Mouse (Mus musculus) hematopoietic multipotent progenitor cell, adult 10-12 weeks (in vitro differentiated cells): ENCODE measurements around the gene Gtf3c4. TPM values are rescaled to one million over a fixed set of nuclear protein-coding genes. Genes with fewer than 3 reads are reported as not detected.

ENCODE experiments used
- polyA plus RNA-seq: library from polyadenylated mRNA; stranded (reverse); fragments of >175 nt; gene quantifications from 2 replicates; pipeline ENCODE4 v1.2.3, GENCODE M21; 2012; ENCODE audit warnings: low replicate concordance

Gene Gtf3c4
- 10.3 and 13.4 TPM in 2 replicates for polyA plus RNA-seq

DNA sequence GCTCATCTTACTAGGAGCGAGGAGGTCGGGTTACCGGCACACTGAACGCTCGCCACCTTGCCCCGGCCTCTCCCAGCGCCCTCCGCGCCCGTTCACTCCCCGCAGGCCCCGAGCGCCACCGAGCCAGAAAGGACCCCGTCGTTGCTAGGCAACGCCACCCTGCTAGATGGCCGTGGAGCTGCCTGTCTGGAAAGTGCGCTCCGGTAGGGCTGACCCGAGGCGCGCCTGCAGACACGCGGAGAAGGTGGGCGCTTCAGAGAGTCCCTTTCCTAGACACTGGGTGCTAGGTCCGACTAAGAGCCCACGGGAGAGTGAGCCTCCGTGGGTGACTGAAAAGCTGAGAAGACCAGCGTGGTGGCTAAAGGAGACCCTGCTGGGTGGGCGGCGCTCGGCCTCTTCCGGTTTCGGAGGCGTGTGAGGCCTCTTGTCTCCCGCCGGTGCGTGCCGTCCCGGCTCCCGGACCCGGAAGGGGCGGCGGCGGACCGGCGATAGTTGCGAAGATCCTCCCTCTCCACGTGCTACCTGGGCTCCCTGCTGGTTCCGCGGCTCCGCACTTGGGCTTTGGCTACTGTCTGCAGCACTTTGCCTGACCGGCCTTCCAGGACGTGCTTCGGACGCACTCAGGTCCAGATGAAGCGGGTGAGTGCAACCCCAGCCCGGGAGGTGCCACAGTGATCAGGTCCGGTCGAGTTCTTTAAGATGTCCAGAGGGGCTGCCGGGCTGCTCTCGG lies at the start of gene Gtf3c4, which contains the start of gene Ddx31:
Gene Gtf3c4, minus strand, starts transcription at position 139 of the 730 bp plus-strand sequence.
Gene Ddx31, plus strand, starts transcription at position 185 of the 730 bp plus-strand sequence.

Other genes with a start within 250 kb of the Gtf3c4 start
- gene Gfi1b, start 218.4 kb downstream of the Gtf3c4 start, polyA plus RNA-seq: 2.2 and 37.9 TPM in 2 replicates
- gene Tsc1, start 199.1 kb downstream of the Gtf3c4 start, polyA plus RNA-seq: 3.1 and 7.3 TPM in 2 replicates
- 0.58 and 0.88 TPM in 2 replicates for gene Spaca9, start 140.6 kb downstream of the Gtf3c4 start, polyA plus RNA-seq
- gene Ak8, start 140.2 kb downstream of the Gtf3c4 start, polyA plus RNA-seq: 0.72 and 1.2 TPM in 2 replicates
- 3.4 and 5.1 TPM in 2 replicates for gene Ddx31, start within 50 bp of the Gtf3c4 start, polyA plus RNA-seq
- 0.09 and 0.21 TPM in 2 replicates for gene Barhl1, start 76.3 kb upstream of the Gtf3c4 start, polyA plus RNA-seq
- gene Cfap77, start 214.7 kb upstream of the Gtf3c4 start, polyA plus RNA-seq: 0.38 and 0.54 TPM in 2 replicates
- gene Ttf1, start 219.9 kb upstream of the Gtf3c4 start, polyA plus RNA-seq: 7.0 and 10.5 TPM in 2 replicates